23 mouse cellular contexts compared by ENCODE assay signal in genomic region chr7:81861461-81861860, GRCm38 (mm10). TPM values are rescaled to one million over a fixed set of nuclear protein-coding genes. Genes with fewer than 3 reads are reported as not detected.
A peak's percentile ranks its signal among the peaks of the same experiment; 100 is the strongest.
DNase-seq lines count a peak whose midpoint lies in the region; ATAC-seq and TF ChIP-seq lines count a peak whose summit lies in the region.
"Had no signal": no experiment of that assay in that cellular context is flagged by ENCODE, and none has a peak within 500 bp of the region (broad histone marks: within the 10 kb centered on the region; RNA-seq: fewer than 3 reads in every experiment).

No protein-coding gene starts in this region.

- no peak for TF ChIP-seq EP300 in stomach, postnatal 0 days (optimal IDR thresholded peaks at IDR 0.05)

- peak overlapping the region; percentile 27 for H3K4me2 ChIP-seq in heart, embryonic 16.5 days (ENCODE audit: low read depth, low read length)
- H3K4me2 ChIP-seq in stomach, embryonic 16.5 days (ENCODE audit: low read depth, low read length): 0 out of 2 replicates have a peak overlapping the region, but pooled peaks have one; percentile 14
- no peak overlapping the region for H3K4me2 ChIP-seq in stomach, postnatal 0 days (replicated peaks; ENCODE audit: low read depth)
- H3K4me2 ChIP-seq in liver, embryonic 13.5 days: peak overlapping the region; percentile 71; the same call in 1 of the 2 replicates
- H3K4me2 ChIP-seq in myocyte (ENCODE audit: low read depth): peak overlapping the region; percentile 51
- H3K4me2 ChIP-seq: forebrain, embryonic 13.5 days had no signal

- TF ChIP-seq POLR2A in myocyte (IDR thresholded peaks at IDR 0.05; ENCODE audit: insufficient read length, low read depth): no peak

- H3K9me3 ChIP-seq in heart, embryonic 16.5 days (replicated peaks; ENCODE audit: control insufficient read depth, low read length): no peaks in the 10 kb centered on the region
- no peaks in the 10 kb centered on the region for H3K9me3 ChIP-seq in stomach, embryonic 16.5 days (replicated peaks; ENCODE audit: control insufficient read depth, low read length)
- H3K9me3 ChIP-seq in stomach, postnatal 0 days (ENCODE audit: control insufficient read depth, low read length): no peaks in the 10 kb centered on the region
- no peaks in the 10 kb centered on the region for H3K9me3 ChIP-seq in liver, embryonic 13.5 days (replicated peaks)
- H3K9me3 ChIP-seq: forebrain, embryonic 13.5 days; hindbrain, embryonic 10.5 days; midbrain, embryonic 10.5 days; stomach, embryonic 15.5 days had no signal

- H3K4me1 ChIP-seq in heart, embryonic 16.5 days (ENCODE audit: control insufficient read depth, insufficient read depth, low read length): peaks cover 26% of the 10 kb centered on the region
- peaks cover 14% of the 10 kb centered on the region; the same call in 1 of the 2 replicates for H3K4me1 ChIP-seq in stomach, embryonic 16.5 days (ENCODE audit: control insufficient read depth, insufficient read depth, low read length)
- no peaks in the 10 kb centered on the region for H3K4me1 ChIP-seq in stomach, postnatal 0 days (replicated peaks; ENCODE audit: control insufficient read depth, insufficient read depth)
- H3K4me1 ChIP-seq in liver, embryonic 13.5 days (replicated peaks): peaks cover 26% of the 10 kb centered on the region

- no peak overlapping the region for H3ac ChIP-seq in myocyte (ENCODE audit: control insufficient read depth, insufficient read length)

- H3K4me3 ChIP-seq in heart, embryonic 16.5 days (ENCODE audit: low read length): peak overlapping the region; percentile 71; the same call in 1 of the 2 replicates
- H3K4me3 ChIP-seq in stomach, embryonic 16.5 days (replicated peaks; ENCODE audit: low read length): no peak overlapping the region
- H3K4me3 ChIP-seq in stomach, postnatal 0 days (ENCODE audit: low read depth, low read length): no peak overlapping the region
- no peak overlapping the region for H3K4me3 ChIP-seq in liver, embryonic 13.5 days (replicated peaks)
- H3K4me3 ChIP-seq in myocyte: no peak overlapping the region
- H3K4me3 ChIP-seq: forebrain, embryonic 13.5 days; hindbrain, embryonic 10.5 days; stomach, embryonic 15.5 days had no signal

- H3K36me3 ChIP-seq in heart, embryonic 16.5 days (ENCODE audit: control insufficient read depth, insufficient read depth): peaks cover 8% of the 10 kb centered on the region; the same call in 1 of the 2 replicates
- no peaks in the 10 kb centered on the region for H3K36me3 ChIP-seq in stomach, embryonic 16.5 days (ENCODE audit: control insufficient read depth, insufficient read depth, low read length)
- no peaks in the 10 kb centered on the region for H3K36me3 ChIP-seq in stomach, postnatal 0 days (ENCODE audit: control insufficient read depth, insufficient read depth, low read length)
- no peaks in the 10 kb centered on the region for H3K36me3 ChIP-seq in liver, embryonic 13.5 days
- no peaks in the 10 kb centered on the region for H3K36me3 ChIP-seq in myocyte (ENCODE audit: control insufficient read depth, insufficient read depth)
- H3K36me3 ChIP-seq: hindbrain, embryonic 10.5 days; midbrain, embryonic 10.5 days; stomach, embryonic 15.5 days had no signal

- no peaks in the 10 kb centered on the region for H3K79me2 ChIP-seq in myocyte (ENCODE audit: control insufficient read depth, insufficient read depth)

- peak overlapping the region; percentile 47; the same call in 1 of the 2 replicates for H3K27ac ChIP-seq in heart, embryonic 16.5 days (ENCODE audit: low read length)
- no peak overlapping the region for H3K27ac ChIP-seq in stomach, embryonic 16.5 days (ENCODE audit: low read length)
- H3K27ac ChIP-seq in stomach, postnatal 0 days (replicated peaks): no peak overlapping the region
- H3K27ac ChIP-seq in liver, embryonic 13.5 days: no peak overlapping the region
- H3K27ac ChIP-seq: forebrain, embryonic 13.5 days; midbrain, embryonic 10.5 days; stomach, embryonic 15.5 days had no signal

- ATAC-seq in heart, embryonic 16.5 days (replicated peaks; ENCODE audit: extremely low read depth, insufficient read depth, low FRiP score): no peak
- ATAC-seq in stomach, embryonic 16.5 days (ENCODE audit: insufficient read depth, low FRiP score): no peak
- ATAC-seq in stomach, postnatal 0 days (ENCODE audit: low FRiP score, low TSS enrichment): no peak
- ATAC-seq in liver, embryonic 13.5 days (ENCODE audit: low read depth): no peak
- ATAC-seq: forebrain, embryonic 13.5 days had no signal

- intact Hi-C loops in heart, postnatal 14 days (cut with DNase I): no loop called here
- intact Hi-C loops in left cerebral cortex, postnatal 10 days (cut with DNase I): no loop called here

- no peak for DNase-seq in heart, postnatal 14 days
- no peak for DNase-seq in stomach, postnatal 0 days (ENCODE audit: low spot score)
- no peak for DNase-seq in liver, embryonic 13.5 days
- no peak for DNase-seq in ovary, postnatal 14 days (ENCODE audit: low spot score)
- no peak for DNase-seq in left cerebral cortex, postnatal 10 days (ENCODE audit: extremely low spot score in 1 of 2, low spot score in 2 of 2)
- DNase-seq: cerebellum, adult 11 months; cerebellum, postnatal 25 days; kidney, adult 9 months; kidney, postnatal 36 days; lung, postnatal 36 days had no signal

- H3K9ac ChIP-seq in heart, embryonic 16.5 days (ENCODE audit: low read length): peak overlapping the region; percentile 18; the same call in 1 of the 2 replicates
- H3K9ac ChIP-seq in stomach, embryonic 16.5 days (ENCODE audit: low read length): no peak overlapping the region
- H3K9ac ChIP-seq in stomach, postnatal 0 days (ENCODE audit: low read length): no peak overlapping the region
- no peak overlapping the region for H3K9ac ChIP-seq in liver, embryonic 13.5 days
- H3K9ac ChIP-seq: forebrain, embryonic 13.5 days; stomach, embryonic 15.5 days had no signal

- 74% methylated on average over 2 of the region's 2 CpGs for WGBS in heart, embryonic 16.5 days
- 80% methylated on average over 2 of the region's 2 CpGs for WGBS in stomach, embryonic 16.5 days
- WGBS in stomach, postnatal 0 days: 82% methylated on average over 2 of the region's 2 CpGs
- WGBS in liver, embryonic 13.5 days (ENCODE audit: insufficient replicate concordance): 58% methylated on average over 2 of the region's 2 CpGs

- no peak for TF ChIP-seq CTCF in stomach, postnatal 0 days (IDR thresholded peaks at IDR 0.05; ENCODE audit: low read depth)

- H3K27me3 ChIP-seq in heart, embryonic 16.5 days (ENCODE audit: control insufficient read depth, insufficient read depth, low read length): no peaks in the 10 kb centered on the region
- peaks cover 37% of the 10 kb centered on the region for H3K27me3 ChIP-seq in stomach, embryonic 16.5 days (ENCODE audit: control insufficient read depth, insufficient read depth, low read length)
- H3K27me3 ChIP-seq in stomach, postnatal 0 days (ENCODE audit: control insufficient read depth, insufficient read depth, low read length): no peaks in the 10 kb centered on the region
- peaks cover 71% of the 10 kb centered on the region for H3K27me3 ChIP-seq in liver, embryonic 13.5 days
- H3K27me3 ChIP-seq in myocyte (ENCODE audit: control insufficient read depth, insufficient read depth, insufficient read length): peaks cover 15% of the 10 kb centered on the region

TF ChIP-seq in myocyte, 11 proteins besides CTCF, POLR2A, EP300 and RAD21:
- TF ChIP-seq MAX (IDR thresholded peaks at IDR 0.05; ENCODE audit: low read depth): no peak
TF ChIP-seq in myocyte: peak in this region for 0.

RNA-seq across cellular contexts. Expression of gene Tm6sf1, which starts 2.7 kb away (rescaled TPM):
- 35.6 and 44.4 TPM in 2 replicates for polyA plus RNA-seq in heart, embryonic 16.5 days (2015; fragmentation: Nextera tagmentation; extraction: Ambion mirVana)
- 10 to 100 TPM; 18.1 to 18.3 TPM for total RNA-seq in heart, postnatal 14 days (2021)
- 9.1 and 15.2 TPM in 2 replicates for polyA plus RNA-seq in stomach, embryonic 16.5 days (2015; fragmentation: Nextera tagmentation; extraction: Ambion mirVana)
- 5.2 and 5.5 TPM in 2 replicates for polyA plus RNA-seq in stomach, postnatal 0 days (2015; fragmentation: Nextera tagmentation; extraction: Ambion mirVana)
- polyA plus RNA-seq in liver, embryonic 13.5 days (2015; fragmentation: Nextera tagmentation; extraction: Ambion mirVana): 6.9 and 7.5 TPM in 2 replicates
- polyA plus RNA-seq in myocyte (2012; fragmentation: generic; extraction: Trizol): 11.4 TPM
- 10 to 100 TPM; 31.8 to 33.5 TPM for total RNA-seq in left cerebral cortex, postnatal 10 days (2021)

RNA-seq across cellular contexts. Expression of gene Gm10160, which starts 5.9 kb away (rescaled TPM):
- not detected in 2 replicates for polyA plus RNA-seq in heart, embryonic 16.5 days (2015; fragmentation: Nextera tagmentation; extraction: Ambion mirVana)
- not detected for total RNA-seq in heart, postnatal 14 days (2021)
- not detected in 2 replicates for polyA plus RNA-seq in stomach, embryonic 16.5 days (2015; fragmentation: Nextera tagmentation; extraction: Ambion mirVana)
- not detected in 2 replicates for polyA plus RNA-seq in stomach, postnatal 0 days (2015; fragmentation: Nextera tagmentation; extraction: Ambion mirVana)
- not detected in 2 replicates for polyA plus RNA-seq in liver, embryonic 13.5 days (2015; fragmentation: Nextera tagmentation; extraction: Ambion mirVana)
- polyA plus RNA-seq in myocyte (2012; fragmentation: generic; extraction: Trizol): not detected
- not detected for total RNA-seq in left cerebral cortex, postnatal 10 days (2021)
- total RNA-seq: adrenal gland, postnatal 4 days; ES-E14; gastrocnemius, postnatal 4 days; layer of hippocampus, postnatal 10 days; liver, adult 2 months; neutrophil, adult 5-6 weeks had no signal
- polyA plus RNA-seq: forebrain, embryonic 13.5 days; hindbrain, embryonic 10.5 days; liver, adult 2 months; midbrain, embryonic 10.5 days; stomach, embryonic 15.5 days had no signal

RNA-seq across cellular contexts. Expression of gene Btbd1, which starts 32.2 kb away (rescaled TPM):
- 86.7 and 87.0 TPM in 2 replicates for polyA plus RNA-seq in heart, embryonic 16.5 days (2015; fragmentation: Nextera tagmentation; extraction: Ambion mirVana)
- 100 to 1,000 TPM; 135 TPM for total RNA-seq in heart, postnatal 14 days (2021)
- polyA plus RNA-seq in stomach, embryonic 16.5 days (2015; fragmentation: Nextera tagmentation; extraction: Ambion mirVana): 33.6 and 41.2 TPM in 2 replicates
- 37.9 and 40.6 TPM in 2 replicates for polyA plus RNA-seq in stomach, postnatal 0 days (2015; fragmentation: Nextera tagmentation; extraction: Ambion mirVana)
- polyA plus RNA-seq in liver, embryonic 13.5 days (2015; fragmentation: Nextera tagmentation; extraction: Ambion mirVana): 24.0 and 25.3 TPM in 2 replicates
- polyA plus RNA-seq in myocyte (2012; fragmentation: generic; extraction: Trizol): 66.6 TPM
- total RNA-seq in left cerebral cortex, postnatal 10 days (2021): 100 to 1,000 TPM; 135 to 138 TPM
